Mouse (Mus musculus) CD4-positive, CD25-positive, alpha-beta regulatory T cell, adult 4 months (primary cell): ENCODE data around the gene C2cd2l. TPM values are rescaled to one million over a fixed set of nuclear protein-coding genes. Genes with fewer than 3 reads are reported as not detected.
"Not testable (repeated sequence)": the region's sequence is repeated elsewhere in the genome, so short reads cannot be mapped to it uniquely, and the experiment has no call there.

Source experiments
- ATAC-seq: one replicate; pipeline ENCODE4 v1.8.0; 2017
- polyA plus RNA-seq, 2 experiments: library from polyadenylated mRNA; unstranded; fragments of 100-300 nt; shearing (Covaris generic); gene quantifications; one replicate each; pipeline ENCODE4 v1.2.1; 2017

C2cd2l gene
- polyA plus RNA-seq, 2 experiments from 2014 or later = 3.2 to 3.6 TPM

- ATAC-seq = no peak
Observed at GRCm38 (mm10) chr9:44335331-44336092, 15.4 kb upstream of the C2cd2l start.

- peak; percentile 97 for ATAC-seq
Observed at GRCm38 (mm10) chr9:44334396-44335330, 14.6 kb upstream of the C2cd2l start, which contains the start of gene H2afx. H2afx (plus strand) TSS chr9:44334694.

GRCm38 (mm10) chr9:44332918-44333638, 13.0 kb upstream of the C2cd2l start:
- ATAC-seq = no peak

DNA sequence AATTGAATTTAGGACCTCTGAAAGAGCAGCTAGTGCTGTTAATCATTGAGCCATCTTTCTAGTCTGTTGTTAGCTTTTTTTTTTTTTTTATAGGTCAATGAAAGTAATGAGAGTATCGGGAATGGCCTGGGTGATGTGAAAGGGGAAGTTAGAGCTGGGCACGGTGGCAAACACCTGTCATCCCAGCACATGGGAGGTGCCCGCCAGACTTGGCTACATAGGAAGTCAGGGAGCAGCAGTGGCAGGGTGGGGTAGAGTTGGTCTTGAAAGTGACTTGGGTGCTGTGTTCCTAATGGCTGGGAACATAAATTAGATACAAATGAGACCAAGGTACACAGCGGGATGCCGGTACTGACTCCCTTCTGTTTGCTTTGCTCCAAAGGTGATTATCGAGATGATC, 10.7 kb upstream of the C2cd2l start:
- no peak for ATAC-seq

GRCm38 (mm10) chr9:44327926-44328325, 7.8 kb upstream of the C2cd2l start:
- no peak for ATAC-seq

GRCm38 (mm10) chr9:44327064-44327711, 7.1 kb upstream of the C2cd2l start:
- peak; percentile 18 for ATAC-seq

DNA sequence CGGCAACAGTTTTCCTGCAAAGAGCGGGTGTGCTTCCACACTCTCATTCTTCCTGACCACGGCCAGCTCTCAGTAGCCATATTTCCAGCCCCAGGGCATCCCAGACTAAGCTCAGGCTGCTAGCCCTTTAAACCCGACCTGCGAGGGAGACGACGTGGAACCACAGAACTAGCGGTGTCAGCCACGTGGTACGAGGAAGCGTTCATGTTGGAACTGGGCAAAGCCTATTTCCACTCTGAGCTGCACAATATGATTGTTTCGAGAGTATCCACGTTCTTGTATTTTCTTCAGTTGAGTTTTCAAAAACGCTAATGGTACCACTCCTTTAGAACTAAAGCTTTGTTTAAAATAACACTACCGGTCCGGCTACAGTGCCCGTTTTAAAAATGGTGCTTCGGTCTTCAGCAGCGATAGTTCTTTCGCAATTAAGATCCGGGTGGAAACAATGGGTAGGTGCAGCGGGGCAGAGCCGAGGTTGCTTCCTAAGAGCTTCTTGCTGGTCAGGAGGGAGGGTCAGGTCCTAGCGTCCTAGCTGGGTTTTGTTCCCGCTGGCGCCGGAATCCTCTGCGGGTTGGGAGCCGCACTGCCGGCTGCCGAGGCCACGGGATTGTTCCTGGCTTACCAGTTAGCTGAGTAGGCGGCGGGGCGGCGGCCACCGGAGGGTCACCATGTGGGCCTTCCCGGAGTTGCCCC, 6.4 kb upstream of the C2cd2l start:
- peak; percentile 97 for ATAC-seq

DNA sequence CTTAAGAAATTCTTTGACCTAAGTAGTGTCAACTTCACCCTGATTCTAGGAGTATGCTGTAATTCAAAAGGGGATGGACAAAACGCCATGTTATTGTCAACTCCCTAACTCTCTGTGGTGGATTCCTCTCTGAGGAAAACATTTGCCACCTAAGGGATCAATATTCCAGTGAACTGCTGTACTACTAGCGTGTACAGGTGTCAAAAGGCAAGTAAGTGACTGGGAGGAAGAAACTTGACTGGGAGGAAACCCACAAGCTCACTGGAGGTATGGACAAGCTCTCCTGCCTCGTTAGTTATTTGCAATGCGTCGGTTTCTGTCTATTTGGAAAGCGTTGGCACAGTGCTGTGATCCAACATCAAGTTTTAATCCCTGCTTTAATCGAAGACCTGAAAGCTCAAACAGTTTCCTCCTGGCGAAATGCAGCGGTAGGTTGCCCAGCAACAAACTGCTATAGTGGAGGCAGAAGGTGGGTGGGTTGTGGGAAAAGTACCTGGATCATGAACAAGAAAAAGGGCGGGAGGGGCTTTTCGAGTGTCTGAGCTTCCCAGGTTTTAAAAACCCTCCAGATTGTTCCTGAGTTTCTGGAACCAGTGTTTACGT, 5.8 kb upstream of the C2cd2l start, which contains the start of gene Dpagt1:
Dpagt1 (plus strand) TSS at position 252 of the 603 bp plus-strand sequence.
- no peak for ATAC-seq

DNA sequence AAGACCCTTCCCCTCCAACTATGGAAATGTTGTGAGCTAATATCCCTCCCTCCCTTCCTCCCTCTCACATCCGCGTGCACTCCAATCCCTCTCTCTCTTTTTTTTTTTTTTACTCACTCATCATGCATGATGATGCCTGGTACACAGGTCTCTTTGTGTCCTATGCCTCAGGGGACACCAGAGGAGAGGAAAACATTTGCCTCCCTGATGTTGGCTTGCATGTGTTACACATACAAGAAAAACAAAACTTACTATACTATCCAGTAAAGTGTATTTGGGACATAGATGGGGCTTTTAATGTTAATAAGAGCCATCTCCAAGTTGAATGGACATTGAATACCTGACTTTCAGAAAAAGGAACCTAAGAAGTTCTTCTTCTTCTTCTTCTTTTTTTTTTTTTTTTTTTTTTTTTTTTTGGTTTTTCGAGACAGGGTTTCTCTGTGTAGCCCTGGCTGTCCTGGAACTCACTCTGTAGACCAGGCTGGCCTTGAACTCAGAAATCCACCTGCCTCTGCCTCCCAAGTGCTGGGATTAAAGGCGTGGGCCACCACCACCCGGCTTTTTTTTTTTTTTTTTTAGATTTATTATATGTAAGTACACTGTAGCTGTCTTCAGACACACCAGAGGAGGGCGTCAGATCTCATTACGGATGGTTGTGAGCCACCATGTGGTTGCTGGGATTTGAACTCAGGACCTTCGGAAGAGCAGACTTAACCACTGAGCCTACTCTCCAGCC, 5.1 kb upstream of the C2cd2l start:
- ATAC-seq = not testable (repeated sequence)

DNA sequence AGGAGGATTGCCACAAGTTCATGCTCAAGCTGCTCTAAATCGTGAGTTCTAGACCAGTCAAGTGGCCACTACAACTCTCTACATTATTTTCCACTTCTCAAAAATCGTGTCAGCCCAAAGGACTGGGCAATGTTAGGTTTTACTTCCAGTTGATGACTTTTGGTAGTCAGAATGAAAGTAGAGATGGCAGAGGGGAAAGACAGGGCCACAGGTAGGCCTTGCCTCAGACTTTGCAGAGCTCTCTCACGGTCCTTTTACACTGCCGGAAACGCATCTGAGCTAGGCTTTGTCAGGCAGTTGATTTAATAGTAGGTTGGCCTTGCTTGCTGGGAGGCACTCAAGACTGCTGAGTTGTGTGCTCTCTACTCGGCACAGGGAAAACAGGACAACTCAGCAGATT, 4.1 kb upstream of the C2cd2l start:
- no peak for ATAC-seq

DNA sequence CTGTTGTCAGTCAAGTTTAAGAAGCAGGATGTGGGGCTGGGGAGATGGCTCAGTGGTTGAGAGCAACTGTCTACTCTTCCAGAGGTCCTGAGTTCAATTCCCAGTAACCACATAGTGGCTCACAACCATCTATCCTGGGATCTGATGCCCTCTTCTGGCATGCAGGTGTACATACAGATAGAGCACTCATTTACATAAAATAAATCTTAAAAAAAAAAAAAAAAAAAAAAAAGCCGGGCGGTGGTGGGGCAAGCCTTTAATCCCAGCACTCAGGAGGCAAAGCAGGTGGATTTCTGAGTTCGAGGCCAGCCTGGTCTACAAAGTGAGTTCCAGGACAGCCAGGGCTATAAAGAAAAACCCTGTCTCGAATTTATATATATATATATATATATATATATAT, 3.6 kb upstream of the C2cd2l start:
- not testable (repeated sequence) for ATAC-seq

- ATAC-seq = no peak
Observed at GRCm38 (mm10) chr9:44320799-44321133, 681 bp upstream of the C2cd2l start.

GRCm38 (mm10) chr9:44319105-44319886, 789 bp downstream of the C2cd2l start:
- ATAC-seq = peak; percentile 39

DNA sequence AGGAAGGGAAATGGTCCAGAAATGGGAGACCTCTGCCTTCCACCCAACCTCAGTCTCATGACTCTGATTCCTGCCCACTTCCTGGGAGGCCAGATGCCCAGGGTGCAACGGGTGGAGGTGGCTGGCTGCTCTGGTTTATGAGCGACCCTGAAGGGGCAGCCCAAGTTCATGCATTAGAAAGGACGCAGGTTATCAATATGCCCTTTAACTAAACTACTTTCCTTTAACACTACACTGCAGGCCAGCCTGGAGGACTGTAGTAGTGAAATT, 1.3 kb downstream of the C2cd2l start:
- ATAC-seq = no peak

GRCm38 (mm10) chr9:44318076-44318825, 1.8 kb downstream of the C2cd2l start:
- ATAC-seq = no peak

- no peak for ATAC-seq
Observed at GRCm38 (mm10) chr9:44317452-44317851, 2.6 kb downstream of the C2cd2l start.

GRCm38 (mm10) chr9:44314910-44315309, 5.2 kb downstream of the C2cd2l start:
- ATAC-seq = no peak

DNA sequence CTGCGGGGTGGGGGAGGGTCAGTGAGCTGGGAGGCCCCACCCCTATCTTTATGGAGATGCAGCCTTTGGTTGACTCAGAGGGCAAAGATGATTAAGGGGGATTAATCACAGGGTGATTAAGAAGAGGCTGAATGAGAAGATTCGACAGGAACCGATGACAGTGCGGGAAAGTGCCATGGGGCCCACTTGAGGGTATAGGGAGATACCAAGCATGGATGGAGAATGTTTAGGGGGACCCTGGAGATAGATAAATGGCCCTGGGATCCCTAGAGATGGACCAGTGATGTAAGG, 5.9 kb downstream of the C2cd2l start:
- ATAC-seq = no peak

GRCm38 (mm10) chr9:44313476-44314256, 6.4 kb downstream of the C2cd2l start:
- ATAC-seq = no peak
